Mouse (Mus musculus): ENCODE data around the gene Eng. TPM values are rescaled to one million over a fixed set of nuclear protein-coding genes. Genes with fewer than 3 reads are reported as not detected.

Eng gene
- total RNA-seq, 1 experiment: 18.3 TPM

DNA sequence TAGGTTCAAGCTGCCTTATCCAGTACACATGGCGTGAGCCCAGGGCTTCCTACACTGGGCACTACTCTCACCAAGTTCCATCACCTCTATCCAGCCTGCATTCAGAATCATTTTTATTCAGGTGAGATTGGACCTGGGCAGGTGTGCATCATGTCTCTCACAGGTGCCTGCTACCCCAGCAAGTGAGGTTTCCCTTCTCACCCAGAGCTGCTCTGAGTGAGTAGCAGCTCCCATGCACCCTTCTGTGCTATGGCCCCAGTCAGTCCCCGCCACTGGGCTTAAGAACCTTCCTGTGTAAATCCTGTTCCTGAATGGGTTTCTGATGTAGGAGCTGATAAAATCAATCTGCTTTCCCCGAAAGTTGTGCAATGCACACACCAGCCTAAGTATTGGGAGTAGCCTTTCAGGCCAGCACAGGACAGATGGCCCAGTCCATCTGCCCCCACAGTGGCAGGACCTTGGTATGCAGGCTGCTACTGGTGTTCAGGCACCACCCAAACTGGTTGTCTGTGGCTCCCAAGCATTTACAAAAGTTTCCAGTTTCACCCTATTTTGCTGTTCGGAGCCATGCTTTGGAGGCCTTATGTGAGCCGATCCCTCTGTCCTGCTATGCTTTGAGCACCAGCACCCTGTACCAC, 22.2 kb upstream of the Eng start:
- no peak for TF ChIP-seq CHD2 (IDR thresholded peaks at IDR 0.05; ENCODE audit: low read depth, low read length)
- no peak for TF ChIP-seq ZC3H11A (IDR thresholded peaks at IDR 0.05; ENCODE audit: borderline replicate concordance, low read depth, low read length)
- no peak for TF ChIP-seq ZNF384 (IDR thresholded peaks at IDR 0.05; ENCODE audit: low read depth, low read length)
- no peak for TF ChIP-seq HCFC1 (IDR thresholded peaks at IDR 0.05; ENCODE audit: borderline replicate concordance, insufficient read depth, low read length)
- TF ChIP-seq MAFK (IDR thresholded peaks at IDR 0.05; ENCODE audit: insufficient read depth, low read depth, low read length): no peak
- no peak for DNase-seq (ENCODE audit: low read depth, low spot score)
- Histone ChIP-seq H3K4me1 (ENCODE audit: control insufficient read depth in 2 of 2, insufficient read depth in 2 of 2, low read length in 2 of 2, poor library complexity in 1 of 2) (peaks cover 1 to 46% of the 10 kb centered on the region in 2 experiments), H3K36me3 (ENCODE audit: control insufficient read depth, insufficient read depth, low read length, poor library complexity, severe bottlenecking) (peaks cover 2% of the 10 kb centered on the region; the same call in 1 of the 2 replicates), H3K9ac (ENCODE audit: insufficient read depth, low read depth, low read length, poor library complexity, severe bottlenecking) (no peak overlapping the region), H3K9me3 (ENCODE audit: control insufficient read depth, insufficient read depth, low read depth, low read length) (no peaks in the 10 kb centered on the region), H3K4me3 (ENCODE audit: insufficient read depth in 1 of 2, low read depth in 1 of 2, low read length in 2 of 2, poor library complexity in 1 of 2, severe bottlenecking in 1 of 2) (no peak overlapping the region), H3K27ac (ENCODE audit: insufficient read depth, low read depth, low read length, poor library complexity, severe bottlenecking) (no peak overlapping the region)
- in situ Hi-C loops (cut with MboI; ENCODE audit: low sequenced_read_pairs in 2 of 2, unreplicated experiment in 2 of 2): no loop called here

DNA sequence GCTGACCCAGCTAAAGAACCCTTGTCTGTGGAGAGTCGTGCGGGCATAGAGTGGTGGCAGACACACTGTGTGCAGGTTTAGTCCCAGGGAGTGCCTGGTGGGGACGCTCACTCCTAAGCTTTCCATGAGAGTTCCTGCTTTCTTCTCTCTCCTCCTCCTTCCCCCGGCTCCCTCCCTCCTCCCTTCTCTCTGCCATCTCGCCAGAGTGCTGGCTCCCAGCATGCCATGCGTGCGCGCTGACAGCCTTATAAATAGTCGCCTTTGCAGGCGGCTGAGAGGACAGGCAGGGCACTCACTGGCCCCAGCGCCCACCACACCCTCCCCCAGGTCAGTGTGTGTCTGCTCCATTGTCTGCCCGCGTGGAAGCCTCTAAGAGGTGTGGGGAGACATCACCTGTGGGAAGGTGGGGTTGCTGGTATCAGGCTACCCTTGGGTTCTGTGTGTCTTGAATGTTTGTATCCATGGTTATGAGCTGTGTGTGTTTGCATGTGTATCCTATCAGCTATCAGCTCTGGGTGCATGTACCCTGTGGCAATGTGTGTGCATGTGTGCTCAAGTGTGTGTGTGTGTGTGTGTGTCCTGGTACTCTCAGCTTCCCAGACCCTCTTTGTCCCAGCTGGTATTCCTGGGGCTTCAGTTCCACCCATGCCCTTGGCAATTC, 21.1 kb upstream of the Eng start:
- DNase-seq (ENCODE audit: low read depth, low spot score): no peak
- no peak for TF ChIP-seq ZC3H11A (IDR thresholded peaks at IDR 0.05; ENCODE audit: borderline replicate concordance, low read depth, low read length)
- TF ChIP-seq ZNF384 (IDR thresholded peaks at IDR 0.05; ENCODE audit: low read depth, low read length): no peak
- TF ChIP-seq HCFC1 (IDR thresholded peaks at IDR 0.05; ENCODE audit: borderline replicate concordance, insufficient read depth, low read length): no peak
- TF ChIP-seq MAFK (IDR thresholded peaks at IDR 0.05; ENCODE audit: insufficient read depth, low read depth, low read length): no peak
- peaks cover 1 to 45% of the 10 kb centered on the region in 2 experiments for H3K4me1 ChIP-seq (ENCODE audit: control insufficient read depth in 2 of 2, insufficient read depth in 2 of 2, low read length in 2 of 2, poor library complexity in 1 of 2)

DNA sequence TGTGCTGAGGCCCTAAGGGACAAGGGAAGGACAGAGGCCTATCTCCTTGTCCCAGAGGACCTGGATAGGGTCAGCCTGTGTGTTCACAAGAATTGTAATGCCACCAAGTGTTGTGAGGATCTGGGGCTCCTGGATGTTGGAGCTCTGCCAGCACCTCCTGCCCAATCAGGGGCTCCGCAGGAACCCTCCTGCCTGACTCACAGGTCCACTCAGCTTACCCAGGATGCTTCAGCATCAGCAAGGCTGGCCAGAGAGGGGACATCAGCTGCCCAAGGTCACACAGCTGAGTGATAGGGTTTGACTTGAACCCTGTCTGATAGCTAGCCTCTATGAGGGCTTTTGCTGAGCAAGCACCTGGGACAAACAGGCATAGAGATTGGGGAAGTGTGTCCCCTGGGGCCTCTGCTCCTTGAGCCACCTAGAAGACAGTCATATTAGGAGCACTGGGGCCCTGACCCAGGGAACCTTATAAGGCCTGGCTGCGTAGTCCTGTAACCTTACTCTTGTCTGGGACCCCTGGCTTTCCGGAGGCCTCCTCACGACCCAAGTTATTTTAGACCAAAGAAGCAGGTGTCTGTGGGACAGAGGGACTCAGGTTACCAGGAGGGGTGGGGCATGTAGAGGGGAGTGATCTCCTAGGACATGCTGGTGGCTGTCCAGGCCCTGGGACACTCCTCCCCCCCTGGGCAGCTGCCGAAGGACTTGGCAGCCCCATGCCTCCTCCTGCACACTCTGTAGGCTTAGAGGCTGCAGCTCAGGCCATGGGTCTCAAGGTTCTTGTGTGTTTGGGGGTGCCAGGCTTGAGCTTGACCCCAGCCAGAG, 20.3 kb upstream of the Eng start:
- H3K36me3 ChIP-seq (ENCODE audit: control insufficient read depth, insufficient read depth, low read length, poor library complexity, severe bottlenecking): peaks cover under 1% of the 10 kb centered on the region; the same call in 1 of the 2 replicates
- H3K9ac ChIP-seq (ENCODE audit: insufficient read depth, low read depth, low read length, poor library complexity, severe bottlenecking): no peak overlapping the region
- DNase-seq (ENCODE audit: low read depth, low spot score): no peak
- H3K4me1 ChIP-seq (ENCODE audit: control insufficient read depth in 2 of 2, insufficient read depth in 2 of 2, low read length in 2 of 2, poor library complexity in 1 of 2): peaks cover 1 to 44% of the 10 kb centered on the region in 2 experiments
- in situ Hi-C loops (cut with MboI; ENCODE audit: low sequenced_read_pairs in 2 of 2, unreplicated experiment in 2 of 2): no loop called here
- H3K4me3 ChIP-seq (ENCODE audit: insufficient read depth in 1 of 2, low read depth in 1 of 2, low read length in 2 of 2, poor library complexity in 1 of 2, severe bottlenecking in 1 of 2): no peak overlapping the region
- H3K27ac ChIP-seq (ENCODE audit: insufficient read depth, low read depth, low read length, poor library complexity, severe bottlenecking): no peak overlapping the region
- TF ChIP-seq ZNF384 (IDR thresholded peaks at IDR 0.05; ENCODE audit: low read depth, low read length) (no peak), HCFC1 (IDR thresholded peaks at IDR 0.05; ENCODE audit: borderline replicate concordance, insufficient read depth, low read length) (no peak), ZC3H11A (IDR thresholded peaks at IDR 0.05; ENCODE audit: borderline replicate concordance, low read depth, low read length) (no peak), MAFK (IDR thresholded peaks at IDR 0.05; ENCODE audit: insufficient read depth, low read depth, low read length) (peak; percentile 54; the same call in 1 of the 2 replicates), CHD2 (IDR thresholded peaks at IDR 0.05; ENCODE audit: low read depth, low read length) (no peak)
- no peaks in the 10 kb centered on the region for H3K9me3 ChIP-seq (ENCODE audit: control insufficient read depth, insufficient read depth, low read depth, low read length)

More for the DNA sequence above, 21.1 kb upstream of the Eng start:
- Histone ChIP-seq H3K4me3 (ENCODE audit: insufficient read depth in 1 of 2, low read depth in 1 of 2, low read length in 2 of 2, poor library complexity in 1 of 2, severe bottlenecking in 1 of 2) (peak overlapping the region in 1 of 2 experiments; percentile 22; a peak in 2 of 4 replicates), H3K9ac (ENCODE audit: insufficient read depth, low read depth, low read length, poor library complexity, severe bottlenecking) (no peak overlapping the region), H3K9me3 (ENCODE audit: control insufficient read depth, insufficient read depth, low read depth, low read length) (no peaks in the 10 kb centered on the region), H3K27ac (ENCODE audit: insufficient read depth, low read depth, low read length, poor library complexity, severe bottlenecking) (no peak overlapping the region), H3K36me3 (ENCODE audit: control insufficient read depth, insufficient read depth, low read length, poor library complexity, severe bottlenecking) (no peaks in the 10 kb centered on the region)
- in situ Hi-C loops (cut with MboI; ENCODE audit: low sequenced_read_pairs in 2 of 2, unreplicated experiment in 2 of 2): no loop called here

DNA sequence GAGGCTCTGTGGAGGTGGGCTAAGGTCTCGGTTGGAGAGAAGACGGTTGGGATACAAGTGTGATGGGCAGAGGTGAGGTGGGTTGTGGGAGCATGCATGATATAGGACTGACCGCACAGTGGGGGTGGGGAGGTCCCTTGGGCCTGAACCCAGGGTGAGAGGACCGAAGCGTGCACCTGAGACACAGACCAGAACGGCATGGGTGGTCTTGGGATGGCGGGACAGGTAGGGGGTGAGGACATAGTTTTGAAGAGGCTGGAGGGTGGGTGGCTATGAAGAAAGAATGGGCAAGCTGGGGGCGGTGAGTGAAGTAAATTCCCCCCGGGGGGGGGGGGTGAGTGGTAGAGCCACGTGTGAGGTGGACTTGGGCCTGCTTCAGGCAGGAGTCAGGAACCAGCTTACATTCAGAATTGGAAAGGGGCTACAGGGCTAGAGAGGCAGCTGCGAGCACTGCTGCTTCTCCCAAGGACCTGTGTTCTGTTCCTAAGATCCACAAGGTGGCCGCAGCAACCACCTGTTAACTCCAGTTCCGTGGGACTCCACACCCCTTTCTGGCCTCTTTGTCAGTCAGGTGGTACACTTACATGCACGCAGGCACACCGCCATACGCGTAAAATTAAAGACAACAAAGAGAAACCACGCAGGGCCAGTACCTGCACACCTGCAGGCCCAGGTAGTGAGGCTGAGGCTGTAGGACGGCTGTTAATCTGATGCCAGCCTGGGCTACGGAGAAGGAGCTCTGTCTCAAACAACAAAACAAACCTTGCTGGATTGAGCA, 18.9 kb upstream of the Eng start:
- Histone ChIP-seq H3K4me1 (ENCODE audit: control insufficient read depth in 2 of 2, insufficient read depth in 2 of 2, low read length in 2 of 2, poor library complexity in 1 of 2) (peaks cover 1 to 42% of the 10 kb centered on the region in 2 experiments), H3K27ac (ENCODE audit: insufficient read depth, low read depth, low read length, poor library complexity, severe bottlenecking) (peak overlapping the region; percentile 38)
- in situ Hi-C loops (cut with MboI; ENCODE audit: low sequenced_read_pairs in 2 of 2, unreplicated experiment in 2 of 2): no loop called here

More for the DNA sequence above, 18.9 kb upstream of the Eng start:
- peak overlapping the region; percentile 4 to 71; a peak in 2 of 4 replicates for H3K4me3 ChIP-seq (ENCODE audit: insufficient read depth in 1 of 2, low read depth in 1 of 2, low read length in 2 of 2, poor library complexity in 1 of 2, severe bottlenecking in 1 of 2)
- no peak for TF ChIP-seq HCFC1 (IDR thresholded peaks at IDR 0.05; ENCODE audit: borderline replicate concordance, insufficient read depth, low read length)
- no peak for TF ChIP-seq CHD2 (IDR thresholded peaks at IDR 0.05; ENCODE audit: low read depth, low read length)
- TF ChIP-seq MAFK (IDR thresholded peaks at IDR 0.05; ENCODE audit: insufficient read depth, low read depth, low read length): no peak
- no peak for TF ChIP-seq ZC3H11A (IDR thresholded peaks at IDR 0.05; ENCODE audit: borderline replicate concordance, low read depth, low read length)
- no peak for TF ChIP-seq ZNF384 (IDR thresholded peaks at IDR 0.05; ENCODE audit: low read depth, low read length)
- peaks cover 10% of the 10 kb centered on the region for H3K36me3 ChIP-seq (ENCODE audit: control insufficient read depth, insufficient read depth, low read length, poor library complexity, severe bottlenecking)
- no peak overlapping the region for H3K9ac ChIP-seq (ENCODE audit: insufficient read depth, low read depth, low read length, poor library complexity, severe bottlenecking)
- H3K9me3 ChIP-seq (ENCODE audit: control insufficient read depth, insufficient read depth, low read depth, low read length): no peaks in the 10 kb centered on the region
- DNase-seq (ENCODE audit: low read depth, low spot score): no peak

Data from ES-E14 (cell line).